Comparison of ENCODE assay signal across 9 mouse cellular contexts in genomic region chr11:32020031-32020965, GRCm38 (mm10). TPM values are rescaled to one million over a fixed set of nuclear protein-coding genes. Genes with fewer than 3 reads are reported as not detected.
DNase-seq lines count a peak whose midpoint lies in the region; ATAC-seq and TF ChIP-seq lines count a peak whose summit lies in the region.
"Had no signal": no experiment of that assay in that cellular context is flagged by ENCODE, and none has a peak within 500 bp of the region (broad histone marks: within the 10 kb centered on the region; RNA-seq: fewer than 3 reads in every experiment).

No protein-coding gene starts in this region.

- ATAC-seq in forebrain, embryonic 16.5 days: peak; percentile 80
- ATAC-seq in midbrain, embryonic 13.5 days: peak; percentile 63
- ATAC-seq in liver, postnatal 0 days: no peak

- peak overlapping the region; percentile 42 for H3K4me2 ChIP-seq in forebrain, embryonic 16.5 days (ENCODE audit: low read length)
- H3K4me2 ChIP-seq in midbrain, embryonic 13.5 days (replicated peaks): peak overlapping the region; percentile 26; the same call in 1 of the 2 replicates
- H3K4me2 ChIP-seq in liver, postnatal 0 days (ENCODE audit: low read depth, low read length): no peak overlapping the region
- H3K4me2 ChIP-seq: lung, embryonic 15.5 days had no signal

- no peaks in the 10 kb centered on the region for H3K27me3 ChIP-seq in forebrain, embryonic 16.5 days (replicated peaks; ENCODE audit: control insufficient read depth, insufficient read depth, low read length)
- no peaks in the 10 kb centered on the region for H3K27me3 ChIP-seq in midbrain, embryonic 13.5 days
- no peaks in the 10 kb centered on the region for H3K27me3 ChIP-seq in liver, postnatal 0 days (ENCODE audit: insufficient read depth, low read length)
- H3K27me3 ChIP-seq: lung, embryonic 15.5 days had no signal

- H3K27ac ChIP-seq in forebrain, embryonic 16.5 days (ENCODE audit: low read length): peak overlapping the region; percentile 96
- peak overlapping the region; percentile 88 for H3K27ac ChIP-seq in midbrain, embryonic 13.5 days
- H3K27ac ChIP-seq in liver, postnatal 0 days (ENCODE audit: low read depth): no peak overlapping the region
- H3K27ac ChIP-seq: lung, embryonic 15.5 days had no signal

- no peak for TF ChIP-seq EP300 in liver, postnatal 0 days (IDR thresholded peaks at IDR 0.05; ENCODE audit: low read depth)

- WGBS in forebrain, embryonic 16.5 days: 9% methylated on average over 8 of the region's 8 CpGs
- WGBS in midbrain, embryonic 13.5 days: 16% methylated on average over 8 of the region's 8 CpGs
- 23% methylated on average over 8 of the region's 8 CpGs for WGBS in liver, postnatal 0 days (ENCODE audit: insufficient replicate concordance)

- H3K4me3 ChIP-seq in forebrain, embryonic 16.5 days (replicated peaks; ENCODE audit: low read length): no peak overlapping the region
- H3K4me3 ChIP-seq in midbrain, embryonic 13.5 days (replicated peaks): no peak overlapping the region
- no peak overlapping the region for H3K4me3 ChIP-seq in liver, postnatal 0 days (ENCODE audit: low read depth, low read length)
- H3K4me3 ChIP-seq: lung, embryonic 15.5 days had no signal

- no peak for TF ChIP-seq CTCF in liver, postnatal 0 days (IDR thresholded peaks at IDR 0.05; ENCODE audit: low read depth)

- no peaks in the 10 kb centered on the region for H3K9me3 ChIP-seq in forebrain, embryonic 16.5 days (ENCODE audit: control insufficient read depth, low read length)
- H3K9me3 ChIP-seq in midbrain, embryonic 13.5 days: no peaks in the 10 kb centered on the region
- no peaks in the 10 kb centered on the region for H3K9me3 ChIP-seq in liver, postnatal 0 days (ENCODE audit: low read length)
- H3K9me3 ChIP-seq: lung, embryonic 15.5 days had no signal

- H3K4me1 ChIP-seq in forebrain, embryonic 16.5 days (replicated peaks; ENCODE audit: control insufficient read depth, insufficient read depth, low read length): peaks cover 79% of the 10 kb centered on the region
- peaks cover 92% of the 10 kb centered on the region for H3K4me1 ChIP-seq in midbrain, embryonic 13.5 days (replicated peaks)
- no peaks in the 10 kb centered on the region for H3K4me1 ChIP-seq in liver, postnatal 0 days (ENCODE audit: insufficient read depth)

- intact Hi-C loops in heart, postnatal 25 days (cut with DNase I): no loop called here

- DNase-seq in heart, adult 18-20 months: peak; percentile 18 to 29
- DNase-seq in heart, postnatal 25 days (ENCODE audit: low spot score): no peak
- peak; percentile 38 for DNase-seq in thymus, postnatal 14 days
- DNase-seq in thymus, adult 18-20 months: no peak
- no peak for DNase-seq in testis, postnatal 10 days (ENCODE audit: low spot score)
- no peak for DNase-seq in liver, postnatal 0 days

- peak overlapping the region; percentile 44; the same call in 1 of the 2 replicates for H3K9ac ChIP-seq in forebrain, embryonic 16.5 days (replicated peaks; ENCODE audit: low read depth, low read length)
- peak overlapping the region; percentile 44; the same call in 1 of the 2 replicates for H3K9ac ChIP-seq in midbrain, embryonic 13.5 days (replicated peaks)
- no peak overlapping the region for H3K9ac ChIP-seq in liver, postnatal 0 days (replicated peaks)
- H3K9ac ChIP-seq: lung, embryonic 15.5 days had no signal

- peaks cover 4% of the 10 kb centered on the region; the same call in 1 of the 2 replicates for H3K36me3 ChIP-seq in forebrain, embryonic 16.5 days (ENCODE audit: control insufficient read depth, insufficient read depth)
- peaks cover 47% of the 10 kb centered on the region for H3K36me3 ChIP-seq in midbrain, embryonic 13.5 days
- no peaks in the 10 kb centered on the region for H3K36me3 ChIP-seq in liver, postnatal 0 days (replicated peaks; ENCODE audit: insufficient read depth, low read length)
- H3K36me3 ChIP-seq: lung, embryonic 15.5 days had no signal

RNA-seq across cellular contexts. Expression of gene Nsg2, which starts 20.0 kb away (rescaled TPM):
- 1 to 10 TPM in 1 of 2 experiments, under 1 TPM in 1; 0.69 to 1.4 TPM for total RNA-seq in heart, adult 18-20 months (2021)
- total RNA-seq in heart, postnatal 25 days (2021): 1 to 10 TPM; 1.0 TPM
- 770 and 805 TPM in 2 replicates for polyA plus RNA-seq in forebrain, embryonic 16.5 days (2015; fragmentation: Nextera tagmentation; extraction: Ambion mirVana)
- 444 and 467 TPM in 2 replicates for polyA plus RNA-seq in midbrain, embryonic 13.5 days (2015; fragmentation: Nextera tagmentation; extraction: Ambion mirVana)
- 0.06 TPM in 1 of 2 replicates, not detected in the other for polyA plus RNA-seq in liver, postnatal 0 days (2015; fragmentation: Nextera tagmentation; extraction: Ambion mirVana)

RNA-seq across cellular contexts. Expression of gene 4930524B15Rik, which starts 54.9 kb away (rescaled TPM):
- total RNA-seq in heart, adult 18-20 months (2021): not detected
- total RNA-seq in heart, postnatal 25 days (2021): not detected
- 0.14 and 0.20 TPM in 2 replicates for polyA plus RNA-seq in forebrain, embryonic 16.5 days (2015; fragmentation: Nextera tagmentation; extraction: Ambion mirVana)
- 0.26 and 0.48 TPM in 2 replicates for polyA plus RNA-seq in midbrain, embryonic 13.5 days (2015; fragmentation: Nextera tagmentation; extraction: Ambion mirVana)
- not detected in 2 replicates for polyA plus RNA-seq in liver, postnatal 0 days (2015; fragmentation: Nextera tagmentation; extraction: Ambion mirVana)
- polyA plus RNA-seq: lung, embryonic 15.5 days had no signal

Comparison
In these comparisons a context has a peak if more than half of its experiments do, and no peak if none do; other contexts are left out.
1. DNase-seq: peak in heart, adult 18-20 months (2 of 2) and thymus, postnatal 14 days (single experiment); none in heart, postnatal 25 days (single experiment), thymus, adult 18-20 months (0 of 2), testis, postnatal 10 days (single experiment) and liver, postnatal 0 days (single experiment).
2. RNA of gene Nsg2, which starts 20.0 kb away (polyA plus RNA-seq): 770 to 805 TPM in forebrain, embryonic 16.5 days and 444 to 467 TPM in midbrain, embryonic 13.5 days; 0.06 TPM in liver, postnatal 0 days; every median in the first group is over 100 times any median in the second.